Mouse (Mus musculus): ENCODE measurements around the gene Dgkg. TPM values are rescaled to one million over a fixed set of nuclear protein-coding genes. Genes with fewer than 3 reads are reported as not detected.

Gene Dgkg
- polyA plus RNA-seq (2012; rRNA removed) = 1.0 and 1.3 TPM in 2 replicates

GRCm38 (mm10) chr16:22656533-22657444, at the start of gene Dgkg:
Gene Dgkg, minus strand, starts transcription at chr16:22657221.

GRCm38 (mm10) chr16:22439499-22440177, 217.4 kb downstream of the Dgkg start, which contains the start of gene Etv5:
Gene Etv5, minus strand, starts transcription at chr16:22439719.

Other genes with a start within 250 kb of the Dgkg start
- gene Etv5, start 217.5 kb downstream of the Dgkg start, polyA plus RNA-seq (2012; rRNA removed) = 21.1 and 22.8 TPM in 2 replicates
- gene Crygs, start 154.4 kb upstream of the Dgkg start, polyA plus RNA-seq (2012; rRNA removed) = not detected in 2 replicates
- 14.4 and 17.1 TPM in 2 replicates for gene Tbccd1, start 200.4 kb upstream of the Dgkg start, polyA plus RNA-seq (2012; rRNA removed)
- gene Dnajb11, start 200.6 kb upstream of the Dgkg start, polyA plus RNA-seq (2012; rRNA removed) = 32.6 and 42.5 TPM in 2 replicates
- 0.78 and 0.84 TPM in 2 replicates for gene Ahsg, start 234.1 kb upstream of the Dgkg start, polyA plus RNA-seq (2012; rRNA removed)